11 mouse cellular contexts compared by ENCODE assay signal in the genomic region with DNA sequence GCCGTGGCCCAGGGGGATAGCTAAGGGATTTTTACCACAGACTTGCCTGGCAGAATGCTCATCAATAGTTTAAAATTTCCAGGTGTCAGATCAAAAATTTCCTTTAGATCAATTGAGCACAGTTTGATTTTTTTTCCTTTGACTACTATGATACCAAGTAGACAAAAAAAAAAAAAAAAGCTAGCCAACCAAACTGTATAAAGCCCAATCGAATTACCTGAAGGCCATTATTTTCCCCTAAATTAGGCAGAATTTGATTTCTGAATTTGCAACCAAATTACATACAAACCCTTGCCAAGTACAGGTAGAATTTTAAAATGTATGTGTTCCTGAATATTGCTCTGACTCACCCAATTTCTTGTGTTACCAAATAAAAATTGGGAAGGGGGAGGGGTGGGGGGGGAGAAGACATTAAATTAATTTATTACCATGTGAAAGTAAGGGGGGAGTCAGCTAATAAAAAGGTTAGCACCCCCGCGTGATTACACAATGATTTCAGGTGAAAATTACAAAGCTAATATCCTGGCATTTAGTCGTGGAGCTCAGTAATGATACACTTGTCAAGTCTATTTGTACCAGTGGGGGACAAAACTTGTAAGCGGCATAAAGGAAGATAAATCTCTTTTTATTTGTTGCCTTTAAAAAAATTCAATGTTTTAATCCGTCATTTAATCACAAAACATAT.
DNase-seq lines count a peak whose midpoint lies in the region; ATAC-seq and TF ChIP-seq lines count a peak whose summit lies in the region.
"Had no signal": no experiment of that assay in that cellular context is flagged by ENCODE, and none has a peak within 500 bp of the region (broad histone marks: within the 10 kb centered on the region; RNA-seq: fewer than 3 reads in every experiment).

No protein-coding gene starts in this region.

- H3K4me2 ChIP-seq in midbrain, embryonic 14.5 days (ENCODE audit: low read length), result peak overlapping the region; percentile 27; the same call in 1 of the 2 replicates
- H3K4me2 ChIP-seq in midbrain, embryonic 13.5 days (replicated peaks), result no peak overlapping the region
- peak overlapping the region; percentile 40 for H3K4me2 ChIP-seq in forebrain, embryonic 15.5 days (replicated peaks)

- TF ChIP-seq POLR2A in small intestine, adult 2 months (IDR thresholded peaks at IDR 0.05; ENCODE audit: low read depth, low read length), result no peak

- H3K9me3 ChIP-seq in midbrain, embryonic 14.5 days (ENCODE audit: control insufficient read depth, low read length), result no peaks in the 10 kb centered on the region
- H3K9me3 ChIP-seq in midbrain, embryonic 13.5 days, result no peaks in the 10 kb centered on the region
- H3K9me3 ChIP-seq in forebrain, embryonic 15.5 days, result no peaks in the 10 kb centered on the region

- 70% methylated on average over 7 of the region's 7 CpGs for WGBS in midbrain, embryonic 14.5 days
- WGBS in midbrain, embryonic 13.5 days, result 78% methylated on average over 7 of the region's 7 CpGs
- WGBS in forebrain, embryonic 15.5 days, result 72% methylated on average over 7 of the region's 7 CpGs
- 28% methylated on average over 7 of the region's 7 CpGs for WGBS in small intestine, adult 2 months

- H3K36me3 ChIP-seq in midbrain, embryonic 14.5 days (ENCODE audit: control insufficient read depth, insufficient read depth, low read length), result no peaks in the 10 kb centered on the region
- no peaks in the 10 kb centered on the region for H3K36me3 ChIP-seq in midbrain, embryonic 13.5 days
- no peaks in the 10 kb centered on the region for H3K36me3 ChIP-seq in forebrain, embryonic 15.5 days
- no peaks in the 10 kb centered on the region for H3K36me3 ChIP-seq in small intestine, adult 2 months (ENCODE audit: control insufficient read depth, insufficient read depth, low read length)

- no peak overlapping the region for H3K9ac ChIP-seq in midbrain, embryonic 14.5 days (replicated peaks; ENCODE audit: low read length)
- no peak overlapping the region for H3K9ac ChIP-seq in midbrain, embryonic 13.5 days (replicated peaks)
- H3K9ac ChIP-seq in forebrain, embryonic 15.5 days (replicated peaks), result peak overlapping the region; percentile 38

- peaks cover 45% of the 10 kb centered on the region for H3K27me3 ChIP-seq in midbrain, embryonic 14.5 days (ENCODE audit: control insufficient read depth, insufficient read depth, low read length)
- peaks cover 80% of the 10 kb centered on the region for H3K27me3 ChIP-seq in midbrain, embryonic 13.5 days
- H3K27me3 ChIP-seq in forebrain, embryonic 15.5 days, result 0 out of 2 replicates have a peak, but pooled peaks cover 3% of the 10 kb centered on the region
- H3K27me3 ChIP-seq in small intestine, adult 2 months (ENCODE audit: control insufficient read depth, insufficient read depth, low read length), result no peaks in the 10 kb centered on the region

- no peak for TF ChIP-seq CTCF in small intestine, adult 2 months (IDR thresholded peaks at IDR 0.05; ENCODE audit: extremely low read depth, insufficient read length, insufficient replicate concordance, low read depth, low read length)

- no peak overlapping the region for H3K4me3 ChIP-seq in midbrain, embryonic 14.5 days (replicated peaks; ENCODE audit: low read depth, low read length)
- no peak overlapping the region for H3K4me3 ChIP-seq in midbrain, embryonic 13.5 days (replicated peaks)
- H3K4me3 ChIP-seq in forebrain, embryonic 15.5 days, result peak overlapping the region; percentile 24; the same call in 1 of the 2 replicates
- H3K4me3 ChIP-seq in small intestine, adult 2 months (ENCODE audit: low read depth, low read length), result peak overlapping the region; percentile 56; the same call in 1 of the 2 replicates

- peak; percentile 2 for DNase-seq in heart, adult 11 months
- no peak for DNase-seq in heart, postnatal 4 days
- no peak for DNase-seq in midbrain, embryonic 14.5 days
- DNase-seq in Muller cell, postnatal 12 days (ENCODE audit: inconsistent ontology term), result no peak
- DNase-seq: layer of hippocampus, adult 9-11 months; spleen, adult 18-20 months had no signal

- no peak overlapping the region for H3K27ac ChIP-seq in midbrain, embryonic 14.5 days (replicated peaks; ENCODE audit: low read depth, low read length)
- H3K27ac ChIP-seq in midbrain, embryonic 13.5 days, result no peak overlapping the region
- peak overlapping the region; percentile 100 for H3K27ac ChIP-seq in forebrain, embryonic 15.5 days (replicated peaks)
- peak overlapping the region; percentile 98 for H3K27ac ChIP-seq in small intestine, adult 2 months (ENCODE audit: insufficient read depth, low read depth, low read length)

- peaks cover 17% of the 10 kb centered on the region for H3K4me1 ChIP-seq in midbrain, embryonic 14.5 days (ENCODE audit: control insufficient read depth, insufficient read depth, low read length)
- peaks cover 25% of the 10 kb centered on the region for H3K4me1 ChIP-seq in midbrain, embryonic 13.5 days (replicated peaks)
- H3K4me1 ChIP-seq in forebrain, embryonic 15.5 days, result peaks cover 39% of the 10 kb centered on the region
- H3K4me1 ChIP-seq in small intestine, adult 2 months (ENCODE audit: control insufficient read depth, insufficient read depth, insufficient read length, low read length), result peaks cover 4% of the 10 kb centered on the region; the same call in 1 of the 2 replicates

- no peak for ATAC-seq in midbrain, embryonic 14.5 days (ENCODE audit: low FRiP score, low TSS enrichment)
- no peak for ATAC-seq in midbrain, embryonic 13.5 days
- ATAC-seq in forebrain, embryonic 15.5 days (replicated peaks), result no peak
- no peak for ATAC-seq in erythroid progenitor cell, adult 5-6 weeks (replicated peaks; ENCODE audit: low FRiP score, poor library complexity, severe bottlenecking)
- ATAC-seq: CD4-positive, CD25-positive, alpha-beta regulatory T cell, adult 4 months had no signal

Comparison
In these comparisons a context has a peak if more than half of its experiments do, and no peak if none do; other contexts are left out.
1. H3K27ac ChIP-seq: peak in forebrain, embryonic 15.5 days (single experiment) and small intestine, adult 2 months (single experiment); none in midbrain, embryonic 14.5 days (single experiment) and midbrain, embryonic 13.5 days (single experiment).
2. H3K4me3 ChIP-seq: peak in forebrain, embryonic 15.5 days (single experiment) and small intestine, adult 2 months (single experiment); none in midbrain, embryonic 14.5 days (single experiment) and midbrain, embryonic 13.5 days (single experiment).